Mouse (Mus musculus) gastrocnemius, postnatal 14 days (tissue): ENCODE measurements at regions not wholly inside any gene's neighbourhood (a gene's known extent, or its start where the extent isn't known, plus 50 kb on each side); places are given as distances from the start of the nearest gene placed in this dataset.

Source experiments
- DNase-seq: peaks from one replicate; pipeline ENCODE4 v3.0.0; 2021; ENCODE audit warnings: mixed read lengths
- intact Hi-C: fragments of 180-260 bp; cut with DNase I; formaldehyde crosslinking; loops from one replicate; pipeline ENCODE4 v1.15.1; 2025; ENCODE audit warnings: low total_unique reads

- intact Hi-C loops = no loop called here
- DNase-seq = no peak
Measured at GRCm38 (mm10) chr5:85954526-85954925, 110.9 kb downstream of the Cenpc1 start.

- intact Hi-C loops = no loop called here
- DNase-seq = no peak
Measured at GRCm38 (mm10) chr5:85936667-85937314, 128.6 kb downstream of the Cenpc1 start.

GRCm38 (mm10) chr5:85918288-85918687, 147.1 kb downstream of the Cenpc1 start:
- DNase-seq = no peak
- intact Hi-C loops = no loop called here

GRCm38 (mm10) chr5:85915000-85915399, 150.4 kb downstream of the Cenpc1 start:
- no peak for DNase-seq
- intact Hi-C loops = no loop called here

GRCm38 (mm10) chr5:85896452-85896851, 168.9 kb downstream of the Cenpc1 start:
- no peak for DNase-seq
- intact Hi-C loops = no loop called here

GRCm38 (mm10) chr5:85895814-85896213, 169.6 kb downstream of the Cenpc1 start:
- intact Hi-C loops = no loop called here
- no peak for DNase-seq

- intact Hi-C loops = no loop called here
- DNase-seq = no peak
Measured at GRCm38 (mm10) chr5:85870311-85870710, 195.1 kb downstream of the Cenpc1 start.

GRCm38 (mm10) chr5:85832556-85832955, 232.8 kb downstream of the Cenpc1 start:
- intact Hi-C loops = no loop called here

GRCm38 (mm10) chr5:85795531-85796197, 269.7 kb downstream of the Cenpc1 start:
- intact Hi-C loops = no loop called here
- no peak for DNase-seq

More at GRCm38 (mm10) chr5:85832556-85832955, 232.8 kb downstream of the Cenpc1 start:
- DNase-seq = no peak

- intact Hi-C loops = no loop called here
- no peak for DNase-seq
Measured at GRCm38 (mm10) chr5:85793148-85793547, 272.2 kb downstream of the Cenpc1 start.

- intact Hi-C loops = no loop called here
- no peak for DNase-seq
Measured at GRCm38 (mm10) chr5:85780730-85781454, 284.5 kb downstream of the Cenpc1 start.

GRCm38 (mm10) chr5:85780017-85780416, 285.4 kb downstream of the Cenpc1 start:
- no peak for DNase-seq
- intact Hi-C loops = no loop called here

GRCm38 (mm10) chr5:85779205-85779604, 286.2 kb downstream of the Cenpc1 start:
- DNase-seq = no peak
- intact Hi-C loops = no loop called here

GRCm38 (mm10) chr5:85772660-85773059, 292.7 kb downstream of the Cenpc1 start:
- DNase-seq = no peak
- intact Hi-C loops = no loop called here

GRCm38 (mm10) chr5:85772086-85772485, 293.3 kb downstream of the Cenpc1 start:
- no peak for DNase-seq
- intact Hi-C loops = no loop called here

GRCm38 (mm10) chr5:85767157-85767556, 298.2 kb downstream of the Cenpc1 start:
- intact Hi-C loops = no loop called here
- no peak for DNase-seq

- intact Hi-C loops = no loop called here
- DNase-seq = no peak
Measured at GRCm38 (mm10) chr5:85756716-85757115, 308.7 kb downstream of the Cenpc1 start.

GRCm38 (mm10) chr5:85754227-85754626, 311.2 kb downstream of the Cenpc1 start:
- DNase-seq = no peak
- intact Hi-C loops = no loop called here

- DNase-seq = no peak
- intact Hi-C loops = no loop called here
Measured at GRCm38 (mm10) chr5:85753109-85753508, 312.3 kb downstream of the Cenpc1 start.

- intact Hi-C loops = no loop called here
- no peak for DNase-seq
Measured at GRCm38 (mm10) chr5:85751649-85752048, 313.7 kb downstream of the Cenpc1 start.

GRCm38 (mm10) chr5:85750893-85751292, 314.5 kb downstream of the Cenpc1 start:
- intact Hi-C loops = no loop called here
- no peak for DNase-seq
